Mouse (Mus musculus) bone marrow macrophage, adult 2 months (primary cell): ENCODE data around the gene Dclk2.

ENCODE experiments used
- CTCF ChIP-seq: IDR thresholded peaks from 2 replicates; pipeline ENCODE4 v1.5.1; 2012; ENCODE audit warnings: low read depth, mild to moderate bottlenecking, low read length, moderate library complexity
- POLR2A ChIP-seq: IDR thresholded peaks from 2 replicates; pipeline ENCODE4 v1.6.1; 2012; ENCODE audit warnings: mild to moderate bottlenecking, low read depth, low read length, borderline replicate concordance

DNA sequence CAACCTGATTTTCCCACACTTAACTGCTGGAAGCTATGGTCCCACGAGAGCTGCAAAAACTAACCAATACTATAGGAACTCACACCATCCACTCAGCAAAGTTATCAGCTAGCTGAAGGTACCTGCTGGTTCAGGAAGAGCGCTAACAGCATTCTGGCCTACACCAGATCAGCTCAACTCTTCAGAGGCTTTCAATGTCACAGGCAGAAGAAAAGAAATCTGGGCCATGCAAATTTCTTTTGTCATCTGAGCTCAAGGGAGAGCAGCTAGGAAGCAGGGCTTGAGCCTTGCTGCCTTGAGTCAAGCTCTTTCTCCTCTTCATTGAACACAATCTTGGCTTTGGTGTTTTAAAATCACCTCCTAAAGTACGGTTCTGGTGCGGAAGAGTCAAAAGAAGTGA, 4.0 kb downstream of the Dclk2 start:
- TF ChIP-seq CTCF (no peak), POLR2A (no peak)
